Mouse (Mus musculus) Patski (cell line): ENCODE results near the gene Kif5c. TPM values are rescaled to one million over a fixed set of nuclear protein-coding genes. Genes with fewer than 3 reads are reported as not detected.

Experiments
- ATAC-seq: fragments of 100-300 bp; one replicate; pipeline ENCODE4 v1.8.0; 2021
- CTCF ChIA-PET: fragments of 350-600 bp; sonication (Branson Sonifier 250); formaldehyde crosslinking; loops from one replicate; lab custom pipeline; 2022; ENCODE audit warnings: inconsistent platforms; lab: Charles Lee
- POLR2A ChIA-PET: fragments of 350-600 bp; sonication (Branson Sonifier 250); formaldehyde crosslinking; loops from one replicate; lab custom pipeline; 2022; ENCODE audit warnings: antibody characterized with exemption, inconsistent platforms; lab: Charles Lee
- DNase-seq: peaks from one replicate; pipeline ENCODE4 v3.0.0-alpha.2; 2011; ENCODE audit warnings: low read depth, low spot score
- H3K27me3 ChIP-seq: fragments of 371-371 bp; one replicate; pipeline ENCODE4 v1.5.1; 2021
- CTCF ChIP-seq: fragments of 100-300 bp; IDR thresholded peaks from one replicate; pipeline ENCODE4 v1.5.1; 2021
- in situ Hi-C: fragments of 300-500 bp; cut with MboI; formaldehyde crosslinking; loops from 3 replicates; pipeline ENCODE4 v1.11.1; 2018; ENCODE audit warnings: low pct_unique_long_range_greater_than_20kb, mixed read lengths
- polyA plus RNA-seq: library from polyadenylated mRNA; unstranded; gene quantifications from one replicate; pipeline ENCODE4 v1.2.3, GENCODE M21; 2021

The Kif5c gene
- polyA plus RNA-seq, 1 experiment from 2014 or later, result 10.6 TPM

DNA sequence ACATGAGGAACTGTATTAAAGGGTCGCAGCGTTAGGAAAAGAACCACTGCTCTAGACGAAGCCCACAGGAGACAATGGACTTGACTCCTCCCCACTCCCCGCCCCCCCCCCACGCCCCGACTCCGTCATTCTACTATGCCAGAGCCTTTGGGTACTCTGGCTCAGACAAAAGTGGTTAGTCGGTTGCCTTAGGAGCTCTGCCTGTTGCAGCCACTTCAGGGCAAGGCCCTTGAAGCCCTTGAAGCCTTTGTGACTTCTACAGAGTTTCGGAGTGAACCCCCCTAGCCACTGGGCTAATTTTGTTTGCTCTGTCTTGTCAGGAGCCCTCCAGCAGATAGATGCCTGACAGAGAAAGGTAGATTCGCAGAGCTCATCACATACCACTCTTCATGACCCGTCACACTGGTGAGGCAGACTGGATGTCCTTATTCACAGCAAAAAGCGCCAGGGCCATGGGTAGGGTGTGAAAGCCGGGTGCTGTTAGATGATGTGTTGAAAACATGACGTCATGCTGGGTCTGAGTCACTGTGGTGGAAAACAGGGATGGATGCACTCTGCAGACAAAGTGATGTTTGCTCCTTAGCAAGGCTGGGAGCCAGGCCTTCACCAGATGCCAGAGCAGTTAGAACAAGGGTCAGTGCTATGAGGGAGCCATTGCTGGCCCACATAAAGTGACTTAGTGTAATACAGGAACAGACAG, 178.5 kb downstream of the Kif5c start:
- ChIA-PET POLR2A (no interaction called here), CTCF (interaction anchor here (1.8 kb wide), 1 partner anchor 16 kb away, joined by 6 read pairs; no protein-coding TSS in a partner anchor)
- H3K27me3 ChIP-seq, result no peaks in the 10 kb centered on the region
- TF ChIP-seq CTCF, result no peak
- DNase-seq, result no peak
- ATAC-seq, result no peak
- in situ Hi-C loops, result no loop called here

GRCm38 (mm10) chr2:49804448-49804847, 185.3 kb downstream of the Kif5c start:
- no peak for TF ChIP-seq CTCF
- ChIA-PET POLR2A (no interaction called here), CTCF (no interaction called here)
- DNase-seq, result no peak
- in situ Hi-C loops, result no loop called here
- no peaks in the 10 kb centered on the region for H3K27me3 ChIP-seq
- ATAC-seq, result no peak

DNA sequence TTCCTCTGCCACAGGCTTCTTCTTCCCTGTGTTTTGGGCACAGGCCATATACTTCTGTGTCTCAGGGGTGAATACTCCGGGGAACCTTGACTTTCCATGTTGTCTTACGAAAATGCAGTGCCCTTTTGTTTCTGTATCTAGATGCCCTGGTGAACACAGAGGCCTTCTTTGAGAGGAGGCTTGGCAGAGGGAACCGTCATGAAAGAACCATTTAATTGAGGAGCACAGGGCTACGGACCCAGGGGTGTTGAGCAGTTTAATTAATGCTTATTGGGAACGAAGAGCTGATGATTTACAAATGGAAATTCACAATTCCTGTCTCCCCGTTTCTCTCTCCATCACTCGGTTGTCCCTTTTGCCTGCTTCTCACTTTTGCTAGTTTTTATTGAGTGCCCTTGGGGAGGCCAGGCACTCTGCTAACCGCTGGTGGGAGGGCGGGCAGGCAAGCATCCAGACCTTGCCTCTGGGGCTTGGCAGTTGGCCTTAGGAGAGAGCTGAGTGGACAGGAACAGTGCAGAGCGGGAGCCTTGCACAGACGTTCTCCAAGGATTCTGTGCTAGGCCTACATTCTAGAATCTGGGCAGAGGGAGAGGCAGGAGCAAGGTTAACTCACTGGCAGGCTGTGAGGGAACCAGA, 186.8 kb downstream of the Kif5c start:
- ATAC-seq (no peak), DNase-seq (no peak)
- in situ Hi-C loops, result no loop called here
- CTCF ChIA-PET, result no interaction called here
- H3K27me3 ChIP-seq, result no peaks in the 10 kb centered on the region
- POLR2A ChIA-PET, result no interaction called here
- no peak for TF ChIP-seq CTCF

DNA sequence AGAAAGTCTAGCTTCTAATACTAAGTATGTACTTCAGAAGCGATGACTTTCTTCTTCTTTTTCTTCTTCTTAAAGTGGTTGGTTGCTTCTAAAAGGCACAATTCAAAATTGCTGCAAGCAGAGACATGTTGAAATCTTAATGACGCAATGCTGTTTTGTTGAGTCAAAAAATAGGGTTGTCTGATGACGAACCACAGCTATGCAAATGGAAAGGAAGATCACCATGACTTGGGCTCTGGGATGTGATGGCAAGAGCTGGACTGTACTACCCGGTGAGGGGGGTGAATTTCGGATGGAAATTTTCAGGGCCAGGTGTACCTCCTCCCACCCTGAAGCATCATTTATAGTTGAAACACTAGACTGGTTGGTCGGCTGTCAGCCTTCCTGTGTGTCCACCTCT, 190.4 kb downstream of the Kif5c start:
- DNase-seq (no peak), ATAC-seq (no peak)
- TF ChIP-seq CTCF, result no peak
- no peaks in the 10 kb centered on the region for H3K27me3 ChIP-seq
- ChIA-PET POLR2A (no interaction called here), CTCF (no interaction called here)
- in situ Hi-C loops, result no loop called here

- TF ChIP-seq CTCF, result no peak
- CTCF ChIA-PET, result interaction anchor here (1.1 to 2.1 kb wide), 6 partner anchors 11 to 41 kb away, joined by 3 to 9 read pairs (median 4); no protein-coding TSS in a partner anchor
Measured at GRCm38 (mm10) chr2:49811420-49811819, 192.3 kb downstream of the Kif5c start.

GRCm38 (mm10) chr2:49811871-49812363, 192.8 kb downstream of the Kif5c start:
- peak; percentile 63 for ATAC-seq
- H3K27me3 ChIP-seq, result no peaks in the 10 kb centered on the region
- CTCF ChIA-PET, result interaction anchor here (1.1 to 2.1 kb wide), 5 partner anchors 11 to 41 kb away, joined by 3 to 9 read pairs (median 5); no protein-coding TSS in a partner anchor
- no peak for TF ChIP-seq CTCF
- DNase-seq, result peak; percentile 75
- in situ Hi-C loops, result no loop called here
- POLR2A ChIA-PET, result no interaction called here

More at GRCm38 (mm10) chr2:49811420-49811819, 192.3 kb downstream of the Kif5c start:
- no peaks in the 10 kb centered on the region for H3K27me3 ChIP-seq
- ATAC-seq, result no peak
- DNase-seq, result no peak
- POLR2A ChIA-PET, result no interaction called here
- in situ Hi-C loops, result no loop called here

- TF ChIP-seq CTCF, result no peak
- no peak for DNase-seq
- no peak for ATAC-seq
- H3K27me3 ChIP-seq, result no peaks in the 10 kb centered on the region
- ChIA-PET CTCF (interaction anchor here (1.3 to 2.4 kb wide), 4 partner anchors 9 to 49 kb away, joined by 5 to 9 read pairs (median 6); no protein-coding TSS in a partner anchor), POLR2A (no interaction called here)
- in situ Hi-C loops, result no loop called here
Measured at GRCm38 (mm10) chr2:49813151-49813550, 194.1 kb downstream of the Kif5c start.

- ATAC-seq, result peak; percentile 24
- in situ Hi-C loops, result no loop called here
- ChIA-PET CTCF (interaction anchor here (2.4 kb wide), 1 partner anchor 15 kb away, joined by 6 read pairs; no protein-coding TSS in a partner anchor), POLR2A (no interaction called here)
- no peak for TF ChIP-seq CTCF
- no peak for DNase-seq
- no peaks in the 10 kb centered on the region for H3K27me3 ChIP-seq
Measured at GRCm38 (mm10) chr2:49814011-49814410, 194.9 kb downstream of the Kif5c start.

DNA sequence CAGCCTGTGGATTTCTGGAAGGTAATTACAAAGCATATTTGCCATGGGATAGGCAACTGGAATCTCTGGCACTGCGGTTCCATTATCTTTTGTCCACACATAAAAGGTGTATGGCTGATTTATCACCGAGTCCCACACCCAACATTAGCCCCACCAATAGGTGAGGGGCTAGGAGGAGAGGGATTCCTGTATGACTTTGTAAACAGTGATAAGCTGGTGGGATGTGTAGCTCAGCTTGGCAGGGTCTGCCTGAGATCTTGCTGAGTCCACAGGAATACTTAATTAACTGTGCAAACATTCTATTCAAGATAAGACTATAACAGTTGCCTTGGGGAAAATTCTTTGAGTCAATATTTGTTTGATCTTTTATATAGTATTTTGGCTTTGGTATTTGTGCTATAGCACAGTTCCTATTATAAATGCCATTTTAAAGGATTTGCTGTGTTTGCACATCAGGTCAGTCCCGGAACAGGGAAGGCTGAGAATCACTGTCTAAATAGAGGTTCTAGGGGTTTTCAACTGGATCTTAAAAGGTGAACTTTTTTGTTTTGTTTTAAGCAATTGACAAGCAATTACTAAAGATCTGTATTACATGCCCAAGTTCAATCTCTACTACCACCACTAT, 196.7 kb downstream of the Kif5c start:
- TF ChIP-seq CTCF, result no peak
- ChIA-PET CTCF (interaction anchor here (1.1 kb wide), 1 partner anchor 11 kb away, joined by 4 read pairs; no protein-coding TSS in a partner anchor), POLR2A (no interaction called here)
- in situ Hi-C loops, result loop anchor here (5.0 kb wide), 1 partner anchor 44 kb away; no protein-coding TSS in a partner anchor
- ATAC-seq (no peak), DNase-seq (no peak)
- no peaks in the 10 kb centered on the region for H3K27me3 ChIP-seq

GRCm38 (mm10) chr2:49816549-49816948, 197.5 kb downstream of the Kif5c start:
- no peak for TF ChIP-seq CTCF
- no peak for DNase-seq
- ChIA-PET CTCF (no interaction called here), POLR2A (no interaction called here)
- in situ Hi-C loops, result loop anchor here (5.0 kb wide), 1 partner anchor 44 kb away; no protein-coding TSS in a partner anchor
- H3K27me3 ChIP-seq, result no peaks in the 10 kb centered on the region
- ATAC-seq, result no peak
